Mouse (Mus musculus): Measurements from ENCODE around the gene Rdh1.

Gene Rdh1

DNA sequence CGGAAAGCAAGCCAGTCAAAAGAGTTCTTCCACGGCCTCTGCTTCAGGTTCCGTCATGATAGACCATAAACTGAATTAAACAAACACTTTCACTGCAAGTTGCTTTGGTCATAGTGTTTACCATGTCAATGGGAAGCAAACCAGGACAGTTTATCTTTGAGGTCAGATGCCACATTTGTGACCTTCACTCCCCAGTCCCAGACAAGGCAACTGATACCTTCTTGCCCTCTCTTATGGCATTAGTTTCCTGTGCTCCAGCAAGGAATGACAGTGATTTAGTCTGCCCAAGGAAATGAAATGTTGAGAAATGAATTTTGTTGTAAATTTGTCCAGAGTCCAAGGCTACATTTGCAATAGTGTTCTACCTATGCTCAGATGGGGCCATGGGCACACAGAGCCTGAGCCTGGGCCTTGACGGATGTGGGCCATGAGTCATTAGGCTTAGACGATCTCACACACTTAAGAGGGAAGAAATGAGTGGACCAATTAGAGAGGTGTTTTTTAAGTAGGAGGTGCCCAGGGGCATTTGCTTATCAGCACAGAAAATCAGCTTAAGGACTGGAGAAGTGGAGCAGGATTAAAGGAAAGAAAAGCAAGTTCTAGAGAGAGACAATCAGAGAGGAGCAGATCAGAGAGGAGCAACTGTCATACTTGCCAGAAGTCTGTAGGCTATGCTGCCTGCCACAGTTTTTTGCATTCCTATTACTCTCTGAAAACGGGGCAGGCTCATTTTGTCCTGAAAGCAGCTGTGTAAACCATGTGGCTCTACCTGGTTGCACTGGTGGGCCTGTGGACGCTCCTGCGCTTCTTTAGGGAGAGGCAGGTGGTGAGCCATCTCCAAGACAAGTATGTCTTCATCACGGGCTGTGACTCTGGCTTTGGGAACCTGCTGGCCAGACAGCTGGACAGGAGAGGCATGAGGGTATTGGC is at the start of gene Rdh1, which contains the start of gene Rdh16f1:
Gene Rdh1 (plus strand): TSS at position 541 of the 930 bp plus-strand sequence.
Gene Rdh16f1 (plus strand): TSS at position 607 of the 930 bp plus-strand sequence.
- DNase-seq (ENCODE audit: extremely low spot score), result no peak

DNA sequence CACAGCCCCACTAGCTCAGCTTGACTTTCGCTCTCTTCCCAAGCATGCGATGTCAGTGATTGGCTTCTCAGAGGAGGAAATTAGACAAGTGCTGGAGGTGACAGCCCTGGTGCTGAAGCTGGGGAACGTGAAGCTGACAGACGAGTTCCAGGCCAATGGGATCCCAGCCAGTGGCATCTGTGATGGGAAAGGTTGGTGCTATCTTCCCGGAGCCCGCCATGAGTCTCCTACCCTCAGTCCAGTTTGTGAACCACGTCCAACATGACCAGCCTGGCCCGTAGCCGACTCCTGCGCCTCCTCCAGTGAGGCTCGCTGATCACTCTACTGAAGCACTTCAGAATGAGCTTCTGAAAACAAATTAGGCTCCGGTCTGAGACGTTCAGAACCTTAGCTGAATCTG is 49.2 kb upstream of the Rdh1 start:
- no peak for DNase-seq (ENCODE audit: extremely low spot score)

DNA sequence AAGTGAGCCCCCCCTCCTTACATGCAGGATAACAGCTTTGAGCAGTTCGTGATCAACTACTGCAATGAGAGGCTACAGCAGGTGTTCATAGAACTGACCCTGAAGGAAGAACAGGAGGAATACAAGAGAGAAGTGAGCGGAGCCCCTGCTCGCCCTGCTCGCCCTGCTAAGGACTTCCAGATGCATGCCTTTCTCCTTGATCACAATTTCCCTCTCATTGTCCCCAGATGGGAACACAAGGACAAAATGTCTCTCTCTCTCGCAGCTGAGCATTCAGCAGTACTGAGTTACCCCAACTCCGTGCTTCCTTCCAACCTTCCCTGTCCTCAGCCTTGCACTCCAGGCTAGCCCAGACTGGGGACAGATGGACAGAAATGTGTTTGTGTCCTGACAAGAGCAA is 46.8 kb upstream of the Rdh1 start:
- no peak for DNase-seq (ENCODE audit: extremely low spot score)

- no peak for DNase-seq (ENCODE audit: extremely low spot score)
Observed at GRCm38 (mm10) chr10:127721671-127722418, 37.7 kb upstream of the Rdh1 start.

- no peak for DNase-seq (ENCODE audit: extremely low spot score)
Observed at GRCm38 (mm10) chr10:127724178-127724577, 35.3 kb upstream of the Rdh1 start, which contains the start of gene Tac2. Gene Tac2, plus strand, starts transcription at chr10:127724478.

DNA sequence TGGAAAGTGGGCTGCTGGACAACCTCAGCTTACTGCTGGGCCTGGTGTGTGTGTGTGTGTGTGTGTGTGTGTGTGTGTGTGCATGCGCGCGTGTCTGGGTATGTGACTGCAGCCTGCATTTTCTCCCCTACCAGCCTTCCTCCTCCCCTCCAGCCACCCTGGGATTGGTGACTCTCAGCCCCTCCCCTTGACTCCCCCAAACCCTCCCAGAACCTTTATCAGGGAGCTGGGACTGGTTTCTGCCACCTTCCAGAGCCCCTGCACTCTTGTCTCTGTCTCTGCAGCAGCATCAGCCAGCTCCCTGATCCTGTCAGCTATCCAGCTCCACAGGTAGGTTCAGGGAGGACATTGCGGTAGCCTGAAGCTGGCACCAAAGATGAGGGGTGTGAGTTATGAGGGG is 34.4 kb upstream of the Rdh1 start:
- no peak for DNase-seq (ENCODE audit: extremely low spot score)

- no peak for DNase-seq (ENCODE audit: extremely low spot score)
Observed at GRCm38 (mm10) chr10:127728437-127728836, 31.1 kb upstream of the Rdh1 start.

DNA sequence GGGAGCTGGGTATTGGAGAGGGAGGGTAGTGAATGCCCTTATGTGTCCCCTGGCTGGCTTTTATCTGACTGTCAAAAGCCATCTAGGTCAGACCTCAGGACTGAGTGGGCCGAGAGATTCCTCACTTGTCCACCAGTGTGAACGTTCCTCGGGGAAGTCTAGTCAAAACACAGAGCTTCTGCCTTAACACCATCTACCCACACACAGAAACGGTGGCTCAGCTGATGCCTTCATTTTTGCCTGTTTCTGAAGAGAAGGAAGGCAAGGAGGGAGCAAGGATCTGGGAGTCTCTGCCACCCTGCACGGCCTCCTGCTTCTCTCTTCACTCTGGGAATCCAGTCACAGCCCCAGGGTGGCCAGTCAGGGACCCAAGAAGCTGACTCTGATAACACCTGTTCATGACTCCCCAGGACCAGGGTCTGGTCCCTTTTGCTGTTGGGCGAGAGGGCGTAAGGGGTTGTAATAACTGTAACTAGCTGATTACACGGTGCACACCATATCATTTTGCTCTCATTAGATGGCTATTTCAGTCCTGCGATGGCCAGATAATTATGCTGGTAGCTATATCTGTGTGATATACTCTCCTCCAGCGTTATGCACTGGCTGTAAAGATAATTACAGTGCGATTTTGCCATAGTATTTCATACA is 29.1 kb upstream of the Rdh1 start:
- DNase-seq (ENCODE audit: extremely low spot score), result no peak

GRCm38 (mm10) chr10:127730933-127731310 is 28.6 kb upstream of the Rdh1 start:
- DNase-seq (ENCODE audit: extremely low spot score), result no peak

GRCm38 (mm10) chr10:127731397-127731796 is 28.1 kb upstream of the Rdh1 start:
- DNase-seq (ENCODE audit: extremely low spot score), result no peak

DNA sequence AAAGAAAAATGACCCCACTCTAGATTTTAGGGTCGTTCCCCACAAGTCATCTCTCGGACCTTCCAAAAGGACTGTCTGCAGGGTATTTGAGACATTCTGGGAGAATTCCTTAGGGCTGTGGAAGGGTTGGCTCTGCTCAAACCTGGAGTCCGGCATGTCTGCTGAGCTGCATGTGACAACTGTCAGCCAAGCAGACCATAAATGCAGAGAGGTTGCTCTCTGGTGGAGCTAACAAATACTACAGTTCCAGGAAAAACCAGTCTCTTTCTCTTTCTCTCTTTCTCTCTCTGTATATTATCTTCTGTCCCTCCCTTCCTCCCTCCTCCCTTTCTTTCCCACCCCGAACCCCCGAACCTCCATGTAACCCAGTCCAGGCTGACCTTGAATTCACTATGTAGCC is 25.1 kb upstream of the Rdh1 start:
- no peak for DNase-seq (ENCODE audit: extremely low spot score)

DNA sequence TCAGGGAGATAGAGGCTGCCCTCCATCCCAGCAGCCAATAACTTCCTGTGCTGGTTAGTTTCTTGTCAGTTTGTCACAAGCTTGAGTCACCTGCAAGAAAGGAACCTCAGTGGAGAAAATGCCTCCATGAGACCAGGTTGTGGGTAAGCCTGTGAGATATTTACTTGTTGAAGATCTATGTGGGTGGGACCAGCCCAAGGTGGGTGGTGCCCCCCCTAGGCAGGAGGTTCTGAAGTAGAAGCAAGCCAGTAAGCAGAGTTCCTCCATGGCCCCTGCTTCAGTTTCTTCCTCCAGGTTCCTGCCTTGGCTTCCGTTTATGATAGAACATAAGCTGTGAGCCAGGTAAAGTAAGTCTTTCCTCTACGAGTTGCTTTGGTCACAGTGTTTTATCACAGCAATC is 23.3 kb upstream of the Rdh1 start:
- no peak for DNase-seq (ENCODE audit: extremely low spot score)

GRCm38 (mm10) chr10:127736916-127737315 is 22.6 kb upstream of the Rdh1 start:
- no peak for DNase-seq (ENCODE audit: extremely low spot score)

- DNase-seq (ENCODE audit: extremely low spot score), result no peak
Observed at GRCm38 (mm10) chr10:127737552-127737951, 22.0 kb upstream of the Rdh1 start.

DNA sequence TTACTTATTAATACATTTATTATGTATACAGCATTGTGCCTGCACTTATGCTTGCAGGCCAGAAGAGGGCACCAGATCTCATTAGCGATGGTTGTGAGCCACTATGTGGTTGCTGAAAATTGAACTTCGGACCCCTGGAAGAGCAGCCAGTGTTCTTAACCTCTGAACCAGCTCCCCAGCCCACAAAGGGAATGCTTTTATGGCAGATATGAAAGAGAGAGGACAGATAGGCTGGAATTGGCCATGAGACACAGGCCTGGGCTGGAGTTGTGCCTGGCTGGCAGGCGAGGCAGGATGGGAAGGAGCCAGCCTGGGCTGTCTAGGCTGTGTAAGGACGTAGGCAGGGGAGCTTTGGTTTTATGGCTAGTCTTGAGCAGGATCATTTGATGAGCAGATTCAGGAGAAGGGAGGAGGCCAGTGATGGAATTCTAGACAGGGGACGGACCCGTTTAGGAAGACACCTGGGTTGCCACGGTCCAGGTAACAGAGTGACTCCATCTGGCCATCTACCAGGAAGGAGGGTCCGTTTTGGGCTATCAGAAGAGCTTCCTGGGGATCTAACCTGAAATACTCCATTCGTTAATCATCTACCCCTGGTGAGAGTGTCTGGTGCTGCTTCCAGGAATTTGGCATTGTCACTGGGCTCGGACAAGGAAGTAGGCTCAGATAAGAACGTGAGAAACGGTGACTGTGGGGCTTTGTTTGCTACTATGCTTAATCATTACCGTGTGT is 21.2 kb upstream of the Rdh1 start:
- DNase-seq (ENCODE audit: extremely low spot score), result no peak

DNA sequence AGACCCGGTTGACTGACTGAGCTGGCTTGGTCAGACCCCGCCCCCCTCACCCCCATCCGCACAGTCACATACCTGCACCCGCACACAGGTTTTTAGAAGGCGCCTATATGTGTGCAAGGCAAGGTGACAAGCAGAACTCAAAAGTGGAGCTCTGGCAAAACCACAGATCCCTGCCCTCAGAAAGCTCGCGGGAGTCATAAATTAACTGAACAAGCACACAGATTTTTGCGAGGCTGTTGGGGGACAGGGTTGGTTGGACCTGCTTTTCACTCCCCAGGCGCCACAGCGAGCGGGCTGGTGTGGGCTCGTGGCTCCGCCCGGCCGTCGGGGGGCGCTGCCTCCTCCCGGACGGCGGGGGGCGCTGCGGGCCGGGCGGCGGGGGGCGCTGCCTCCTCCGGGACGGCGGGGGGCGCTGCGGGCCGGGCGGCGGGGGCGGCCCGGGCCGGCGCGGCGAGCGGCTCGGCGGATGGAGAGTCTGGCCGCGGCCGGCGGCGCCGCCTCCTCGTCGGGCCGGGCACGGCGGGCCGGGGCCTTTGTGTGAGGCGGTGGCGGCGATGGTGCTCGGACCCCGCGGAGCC is 20.3 kb upstream of the Rdh1 start, which contains the start of gene Zbtb39:
Gene Zbtb39 (plus strand): TSS at position 456 of the 578 bp plus-strand sequence.
- DNase-seq (ENCODE audit: extremely low spot score), result peak; percentile 76

- DNase-seq (ENCODE audit: extremely low spot score), result no peak
Observed at GRCm38 (mm10) chr10:127739661-127740161, 19.8 kb upstream of the Rdh1 start.

DNA sequence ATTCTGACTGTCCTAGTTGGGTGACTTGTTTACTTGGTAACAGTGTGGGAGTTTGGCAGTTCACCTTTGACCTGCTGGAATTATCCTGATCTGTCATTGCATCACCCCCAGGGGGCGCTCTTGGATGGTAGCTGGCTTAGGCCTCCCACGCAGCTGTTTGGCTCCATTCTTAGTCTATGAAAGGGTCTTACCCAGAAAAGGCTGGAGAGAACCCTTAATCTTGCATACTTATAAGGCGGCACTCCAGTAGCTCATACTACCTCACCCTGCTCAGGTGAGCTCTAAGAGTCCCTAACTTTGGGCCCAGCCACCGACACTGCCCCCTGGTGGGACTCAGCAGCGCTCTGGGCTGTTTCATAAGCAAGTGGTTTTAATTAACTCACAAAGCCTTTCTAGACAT is 14.9 kb upstream of the Rdh1 start:
- no peak for DNase-seq (ENCODE audit: extremely low spot score)

DNA sequence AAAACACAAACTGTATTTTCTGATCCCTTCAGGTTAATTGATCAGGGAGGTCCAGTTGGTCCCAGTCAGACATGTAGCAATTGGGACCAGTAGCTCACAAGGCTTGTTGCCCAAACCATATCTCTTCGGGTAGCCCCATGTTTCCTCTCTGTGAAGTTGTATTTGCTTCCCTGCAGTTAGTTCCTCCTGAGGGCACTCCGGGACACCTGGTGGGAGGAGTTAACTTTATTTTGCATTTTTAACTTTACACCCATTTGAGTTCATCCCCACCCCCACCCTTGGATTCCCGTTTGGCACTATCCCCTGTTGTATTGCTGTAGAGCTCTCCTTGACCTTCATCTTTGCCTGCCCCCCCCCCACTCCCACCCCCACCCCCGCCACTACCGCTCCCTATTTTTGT is 13.6 kb upstream of the Rdh1 start:
- DNase-seq (ENCODE audit: extremely low spot score), result no peak

DNA sequence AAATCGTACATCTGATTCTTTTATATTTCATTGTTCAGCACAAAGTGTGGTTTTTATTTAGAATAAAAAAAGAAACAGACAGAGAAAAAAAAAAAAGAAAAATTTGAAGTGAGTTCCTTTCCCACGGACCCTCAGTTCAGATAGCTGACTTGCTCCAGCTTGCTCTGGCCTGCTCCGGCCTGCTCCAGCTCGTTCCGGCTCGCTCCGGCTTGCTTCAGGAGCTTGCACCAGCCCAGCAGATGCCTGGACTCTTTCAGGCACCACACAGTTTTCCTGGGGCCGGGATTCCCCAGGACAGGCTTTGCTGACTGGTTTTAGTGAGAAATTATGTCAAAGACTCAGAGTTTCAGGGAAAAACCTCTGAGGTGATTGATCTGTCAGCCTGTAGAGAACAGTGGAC is 12.3 kb upstream of the Rdh1 start:
- DNase-seq (ENCODE audit: extremely low spot score), result no peak
